Mouse (Mus musculus) mature B cell (primary cell): ENCODE data around the gene Rnd1.

Experiments used
- in situ Hi-C: fragments of 300-500 bp; cut with MboI; formaldehyde crosslinking; loops from 2 replicates; pipeline ENCODE4 v1.14.3; 2019

Rnd1 gene

DNA sequence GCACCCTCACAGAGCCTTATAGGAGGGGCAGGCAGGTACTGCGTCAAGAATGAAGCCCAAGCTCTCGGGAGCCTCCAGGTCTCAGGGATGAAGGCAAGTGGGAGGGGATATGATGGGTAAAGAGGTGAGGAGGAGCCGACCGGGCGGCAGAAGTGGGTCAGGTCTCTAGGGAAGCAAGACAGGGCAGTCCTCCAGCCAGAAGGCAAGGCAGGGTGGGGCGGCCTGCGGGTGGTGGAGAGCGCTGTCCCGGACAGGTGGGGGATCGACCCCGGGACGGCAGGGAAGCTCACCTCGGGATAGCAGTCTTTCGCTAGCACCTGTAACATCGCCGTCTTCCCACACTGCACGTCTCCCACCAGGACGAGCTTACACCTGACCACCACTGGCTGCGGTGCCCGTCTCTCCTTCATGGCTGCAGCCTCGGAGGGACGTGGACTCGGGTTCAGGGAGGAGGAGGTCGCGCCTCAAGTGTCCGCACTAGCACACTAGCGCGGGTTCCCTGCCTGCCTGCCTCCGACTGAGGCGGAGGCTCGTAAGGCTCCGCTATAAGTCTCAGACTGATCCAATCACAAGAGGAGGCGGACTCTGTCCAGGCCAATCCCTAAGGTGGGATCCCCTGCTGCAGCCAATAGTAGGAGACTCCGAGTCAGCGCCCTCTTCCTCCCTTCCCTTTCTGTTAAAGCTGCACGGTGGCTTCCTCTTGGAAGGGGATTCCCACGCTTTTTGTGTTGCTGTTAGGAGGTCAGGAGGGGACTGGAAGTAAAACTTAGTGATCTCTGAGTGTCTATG, at the start of gene Rnd1:
Gene Rnd1, minus strand, starts transcription at position 522 of the 789 bp plus-strand sequence.
- in situ Hi-C loops, result no loop called here

- in situ Hi-C loops, result no loop called here
Measured at GRCm38 (mm10) chr15:98726746-98727145, 49.5 kb upstream of the Rnd1 start.

- in situ Hi-C loops, result no loop called here
Measured at GRCm38 (mm10) chr15:98726079-98726478, 48.8 kb upstream of the Rnd1 start.

GRCm38 (mm10) chr15:98724441-98724840, 47.2 kb upstream of the Rnd1 start:
- in situ Hi-C loops, result no loop called here

GRCm38 (mm10) chr15:98722854-98723253, 45.6 kb upstream of the Rnd1 start:
- in situ Hi-C loops, result no loop called here

DNA sequence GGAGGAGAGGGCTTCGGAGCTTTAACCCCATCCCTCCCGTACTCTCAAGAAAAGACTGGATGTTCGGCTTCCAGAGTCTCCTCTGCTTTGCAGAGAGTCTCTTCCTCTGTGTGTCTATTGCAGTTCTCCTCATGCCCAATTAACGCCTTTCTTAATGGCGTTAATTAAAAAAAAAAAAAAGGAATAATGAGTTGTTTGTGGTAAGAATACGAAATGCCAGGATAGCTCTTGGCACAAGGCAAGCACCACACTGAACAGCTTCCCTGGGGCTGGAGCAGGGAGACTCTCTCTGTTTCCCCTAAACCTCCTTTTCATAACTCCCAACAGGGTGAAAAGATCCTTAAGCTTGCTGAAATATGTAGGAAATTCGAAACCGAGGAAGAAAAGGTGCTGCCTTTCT, 44.9 kb upstream of the Rnd1 start:
- in situ Hi-C loops, result no loop called here

- in situ Hi-C loops, result no loop called here
Measured at GRCm38 (mm10) chr15:98717301-98717700, 40.0 kb upstream of the Rnd1 start.

DNA sequence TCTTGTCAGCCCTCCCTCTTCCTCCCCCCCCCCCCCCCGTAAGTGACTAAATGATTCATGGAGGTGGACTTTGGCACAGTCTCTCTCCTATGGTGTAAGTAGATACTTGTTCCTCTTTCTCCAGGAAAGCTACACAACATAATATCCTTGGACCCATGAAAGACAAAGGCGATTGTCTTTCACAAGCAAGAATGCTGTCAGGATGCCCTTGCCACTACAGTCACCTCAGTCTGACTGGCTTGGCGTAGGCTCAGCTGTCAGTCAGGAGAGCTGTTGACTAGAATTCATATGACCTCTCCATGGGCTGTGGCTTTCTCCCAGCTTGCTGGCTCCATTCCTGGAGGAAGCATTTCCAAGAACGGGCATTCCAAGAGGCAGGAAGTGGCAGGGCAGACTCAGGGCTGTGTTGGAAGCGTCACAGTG, 37.0 kb upstream of the Rnd1 start:
- in situ Hi-C loops, result no loop called here

- in situ Hi-C loops, result no loop called here
Measured at GRCm38 (mm10) chr15:98710442-98710841, 33.2 kb upstream of the Rnd1 start.

- in situ Hi-C loops, result no loop called here
Measured at GRCm38 (mm10) chr15:98707766-98708372, 30.6 kb upstream of the Rnd1 start, which contains the start of gene Ccdc65. Gene Ccdc65 (plus strand): TSS chr15:98708207.

DNA sequence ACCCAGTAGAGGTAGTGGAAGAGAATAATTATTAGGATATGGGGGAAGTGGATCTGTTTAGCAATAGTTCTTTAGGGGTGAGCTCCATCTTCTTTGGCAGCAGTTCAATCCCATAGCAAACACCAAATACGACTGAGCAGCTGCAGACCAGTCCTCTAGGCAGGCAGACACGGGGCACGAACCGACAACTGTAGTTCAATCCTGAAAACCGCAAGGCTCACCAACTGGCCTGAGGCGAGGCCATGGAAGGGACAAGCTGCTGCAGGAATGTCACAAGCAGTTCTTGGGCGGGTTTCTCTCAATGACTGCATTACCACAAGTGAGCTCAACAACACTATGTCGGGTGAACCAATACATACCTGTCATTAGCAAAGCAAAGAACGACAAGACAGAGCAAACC, 27.1 kb upstream of the Rnd1 start:
- in situ Hi-C loops, result no loop called here

GRCm38 (mm10) chr15:98699190-98700105, 22.2 kb upstream of the Rnd1 start:
- in situ Hi-C loops, result no loop called here

DNA sequence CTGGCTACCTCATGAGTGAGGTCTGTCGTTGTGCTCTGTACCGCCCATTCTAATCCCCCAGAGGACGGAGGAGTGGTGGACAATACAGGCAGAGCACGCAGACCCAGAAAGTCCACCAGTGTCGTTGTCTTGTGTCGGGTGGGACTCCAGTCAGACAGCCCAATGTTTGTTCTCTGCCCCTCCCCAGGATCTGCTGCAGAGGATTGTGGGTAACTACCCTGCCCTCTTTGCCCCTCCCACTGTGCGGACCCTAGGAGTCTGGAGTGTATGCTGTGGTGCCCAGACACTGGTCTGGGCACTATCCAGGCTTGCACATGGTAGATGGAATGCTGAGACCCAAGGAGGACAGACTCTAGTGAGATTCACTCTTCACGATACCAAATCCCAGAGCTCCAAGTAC, 19.0 kb upstream of the Rnd1 start:
- in situ Hi-C loops, result no loop called here

GRCm38 (mm10) chr15:98695726-98696125, 18.5 kb upstream of the Rnd1 start:
- in situ Hi-C loops, result no loop called here

GRCm38 (mm10) chr15:98692171-98692715, 15.0 kb upstream of the Rnd1 start:
- in situ Hi-C loops, result no loop called here

GRCm38 (mm10) chr15:98691486-98692147, 14.4 kb upstream of the Rnd1 start:
- in situ Hi-C loops, result no loop called here

DNA sequence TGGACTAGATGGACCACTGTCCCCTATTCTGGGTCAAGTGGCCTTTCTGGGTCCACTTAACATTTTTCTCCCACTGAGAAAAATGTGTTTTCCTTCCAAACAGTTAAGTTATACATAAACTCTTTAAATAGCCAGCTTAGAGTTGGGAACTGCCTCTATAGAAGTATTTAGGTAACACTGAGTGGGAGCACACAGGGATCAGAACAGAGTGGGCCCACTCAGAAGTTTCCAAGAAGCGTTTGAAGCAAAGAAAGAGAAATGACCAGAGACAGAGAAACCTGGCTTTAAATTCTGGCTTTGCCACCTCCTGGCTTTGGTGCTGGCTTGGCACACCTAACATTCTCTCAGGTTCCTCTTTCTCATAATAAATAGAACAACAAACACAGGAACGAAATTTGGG, 12.4 kb upstream of the Rnd1 start:
- in situ Hi-C loops, result no loop called here

- in situ Hi-C loops, result no loop called here
Measured at GRCm38 (mm10) chr15:98685926-98686325, 8.7 kb upstream of the Rnd1 start.

- in situ Hi-C loops, result no loop called here
Measured at GRCm38 (mm10) chr15:98683746-98684145, 6.5 kb upstream of the Rnd1 start.

GRCm38 (mm10) chr15:98683177-98683576, 5.9 kb upstream of the Rnd1 start:
- in situ Hi-C loops, result no loop called here

DNA sequence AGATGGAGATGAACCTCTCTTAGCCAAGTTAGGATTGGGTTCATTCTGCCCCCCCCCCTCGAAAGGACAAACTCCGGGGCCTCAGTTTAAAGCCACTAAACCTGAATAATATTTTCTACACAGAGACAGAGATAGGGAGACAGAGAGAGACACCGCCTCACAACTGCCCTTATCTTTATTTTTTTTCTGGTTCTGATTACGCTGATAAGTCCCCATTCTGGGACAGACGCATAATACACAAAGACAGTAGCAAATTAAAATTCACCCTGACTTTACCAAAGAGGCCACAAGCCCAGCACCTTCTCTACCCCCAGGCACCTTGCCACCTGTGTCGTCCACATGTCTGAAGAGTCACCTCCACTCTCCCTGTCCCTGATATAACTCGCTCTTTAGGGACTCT, 4.4 kb upstream of the Rnd1 start:
- in situ Hi-C loops, result no loop called here

GRCm38 (mm10) chr15:98680660-98681059, 3.4 kb upstream of the Rnd1 start:
- in situ Hi-C loops, result no loop called here
